Mouse (Mus musculus): ENCODE results near the gene Map3k12. TPM values are rescaled to one million over a fixed set of nuclear protein-coding genes. Genes with fewer than 3 reads are reported as not detected.

The Map3k12 gene
- total RNA-seq, 2 experiments from 2014 or later = 94.3 to 97.3 TPM

GRCm38 (mm10) chr15:102460971-102461370, 55.9 kb downstream of the Map3k12 start:
- DNase-seq (ENCODE audit: low spot score in 2 of 2) = no peak

GRCm38 (mm10) chr15:102460409-102460808, 56.5 kb downstream of the Map3k12 start:
- no peak for DNase-seq (ENCODE audit: low spot score in 2 of 2)

DNA sequence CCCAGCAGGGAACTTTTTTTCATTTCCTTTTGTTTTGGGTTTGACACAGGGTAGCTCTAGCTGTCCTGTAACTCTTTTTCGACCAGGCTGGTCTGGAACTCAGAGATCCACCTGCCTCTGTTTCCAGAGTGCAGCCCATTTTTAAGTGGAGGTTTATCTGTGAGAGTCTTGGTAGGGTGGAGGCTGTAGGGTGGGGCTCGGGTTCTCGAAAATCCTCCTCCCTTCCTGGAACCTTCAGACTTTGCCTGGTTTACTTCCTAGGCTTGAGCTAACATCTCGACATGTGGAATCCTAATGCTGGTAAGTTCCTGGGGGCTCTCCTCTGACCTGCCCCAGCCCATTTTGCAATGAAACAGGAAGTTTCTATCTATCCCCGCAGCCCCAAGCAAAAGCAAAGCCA, 57.0 kb downstream of the Map3k12 start:
- no peak for DNase-seq (ENCODE audit: low spot score in 2 of 2)

GRCm38 (mm10) chr15:102459381-102459780, 57.5 kb downstream of the Map3k12 start:
- DNase-seq (ENCODE audit: low spot score in 2 of 2) = no peak

GRCm38 (mm10) chr15:102458904-102459317, 58.0 kb downstream of the Map3k12 start, which contains the start of gene Prr13:
Gene Prr13 (plus strand): TSS chr15:102459028.
- peak; percentile 89 to 91 for DNase-seq (ENCODE audit: low spot score in 2 of 2)

- no peak for DNase-seq (ENCODE audit: low spot score in 2 of 2)
Observed at GRCm38 (mm10) chr15:102458050-102458736, 58.7 kb downstream of the Map3k12 start.

GRCm38 (mm10) chr15:102455993-102456392, 60.9 kb downstream of the Map3k12 start:
- DNase-seq (ENCODE audit: low spot score in 2 of 2) = no peak

GRCm38 (mm10) chr15:102451666-102452430, 65.0 kb downstream of the Map3k12 start:
- DNase-seq (ENCODE audit: low spot score in 2 of 2) = no peak

DNA sequence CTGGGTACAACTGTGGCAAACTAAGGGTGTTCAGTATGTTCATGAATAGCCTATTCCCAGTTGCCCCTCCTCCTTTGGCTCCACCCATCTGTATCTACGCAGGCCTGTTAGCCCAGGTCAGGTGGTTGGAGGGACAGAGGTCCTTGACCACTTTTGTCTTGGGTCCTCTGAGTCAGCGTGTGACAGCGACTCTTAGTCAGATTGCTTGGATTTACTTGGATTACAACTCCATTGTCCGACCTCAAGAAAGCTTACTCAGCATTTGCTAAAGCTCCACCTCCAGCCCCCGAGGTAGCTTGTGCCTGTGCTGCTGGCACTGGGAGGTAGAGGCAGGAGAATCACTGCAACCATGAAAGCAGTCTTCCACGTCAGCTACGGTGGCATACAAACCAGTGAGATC, 65.9 kb downstream of the Map3k12 start:
- DNase-seq (ENCODE audit: low spot score in 2 of 2) = no peak

GRCm38 (mm10) chr15:102449366-102449765, 67.5 kb downstream of the Map3k12 start:
- DNase-seq (ENCODE audit: low spot score in 2 of 2) = no peak

Other genes with a start within 250 kb of the Map3k12 start
- not detected for gene Gm9918, start 246.5 kb downstream of the Map3k12 start, total RNA-seq (2021)
- 10 to 100 TPM; 42.8 to 44.5 TPM for gene Mfsd5, start 237.6 kb downstream of the Map3k12 start, total RNA-seq (2021)
- 1 to 10 TPM in 1 of 2 experiments, under 1 TPM in 1; 0.77 to 1.4 TPM for gene Espl1, start 220.8 kb downstream of the Map3k12 start, total RNA-seq (2021)
- gene Pfdn5, start 190.9 kb downstream of the Map3k12 start, total RNA-seq (2021) = 100 to 1,000 TPM; 467 to 479 TPM
- 10 to 100 TPM; 55.5 to 61.0 TPM for gene Myg1, start 185.4 kb downstream of the Map3k12 start, total RNA-seq (2021)
- gene Aaas, start 166.3 kb downstream of the Map3k12 start, total RNA-seq (2021) = 10 to 100 TPM; 15.5 to 18.3 TPM
- gene Sp7, start 149.9 kb downstream of the Map3k12 start, total RNA-seq (2021) = under 1 TPM; 0.44 to 0.68 TPM
- 10 to 100 TPM; 23.8 to 32.2 TPM for gene Sp1, start 110.9 kb downstream of the Map3k12 start, total RNA-seq (2021)
- gene Amhr2, start 71.7 kb downstream of the Map3k12 start, total RNA-seq (2021) = 1 to 10 TPM; 1.7 to 2.1 TPM
- gene Prr13, start 58.0 kb downstream of the Map3k12 start, total RNA-seq (2021) = 10 to 100 TPM; 55.0 to 57.5 TPM
- 100 to 1,000 TPM; 499 to 503 TPM for gene Pcbp2, start 46.5 kb downstream of the Map3k12 start, total RNA-seq (2021)
- gene Gm10337, start 13.3 kb downstream of the Map3k12 start, total RNA-seq (2021) = not detected
- 10 to 100 TPM; 28.8 to 30.3 TPM for gene Tarbp2, start 1.1 kb upstream of the Map3k12 start, total RNA-seq (2021)
- gene Npff, start 7.9 kb upstream of the Map3k12 start, total RNA-seq (2021) = 1 to 10 TPM; 2.3 to 3.8 TPM
- gene Gm28047, start 108.0 kb upstream of the Map3k12 start, total RNA-seq (2021) = not detected
- 10 to 100 TPM; 33.9 to 36.3 TPM for gene Atf7, start 108.4 kb upstream of the Map3k12 start, total RNA-seq (2021)
- 10 to 100 TPM in 1 of 2 experiments, 1 to 10 TPM in 1; 7.8 to 11.6 TPM for gene Atp5g2, start 155.3 kb upstream of the Map3k12 start, total RNA-seq (2021)
- gene Calcoco1, start 205.1 kb upstream of the Map3k12 start, total RNA-seq (2021) = 10 to 100 TPM; 75.1 to 75.6 TPM